Mouse (Mus musculus): ENCODE results near the gene Fcmr. TPM values are rescaled to one million over a fixed set of nuclear protein-coding genes. Genes with fewer than 3 reads are reported as not detected.
A peak's percentile ranks its signal among the peaks of the same experiment; 100 is the strongest.

Gene Fcmr
- polyA plus RNA-seq, 1 experiment from 2014 or later: not detected

DNA sequence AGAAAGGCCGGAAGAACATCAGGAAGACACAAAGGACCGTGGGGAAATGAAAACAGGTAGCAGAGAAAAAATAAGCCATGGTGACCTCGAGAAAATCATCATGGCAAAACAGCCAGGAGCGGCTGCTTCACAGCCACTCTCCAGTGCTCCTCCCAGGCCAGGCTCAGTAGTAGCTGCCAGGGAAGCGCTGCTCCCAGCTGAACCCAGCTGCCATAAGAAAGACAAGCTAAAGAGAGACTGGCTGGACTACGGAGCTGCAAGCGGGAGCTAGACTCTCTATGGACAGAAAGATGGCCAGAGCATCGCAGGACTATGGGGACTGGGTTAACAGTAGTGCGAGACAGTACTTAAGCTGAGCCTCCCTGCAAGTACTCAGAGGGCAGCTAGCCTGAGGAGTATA, 10.7 kb upstream of the Fcmr start:
- Histone ChIP-seq H3K9ac (replicated peaks; ENCODE audit: low read depth, low read length) (no peak overlapping the region), H3K27ac (ENCODE audit: low read length) (no peak overlapping the region), H3K36me3 (ENCODE audit: control insufficient read depth, insufficient read depth) (no peaks in the 10 kb centered on the region), H3K4me1 (replicated peaks; ENCODE audit: control insufficient read depth, insufficient read depth, low read length) (no peaks in the 10 kb centered on the region), H3K9me3 (ENCODE audit: control insufficient read depth, low read length) (no peaks in the 10 kb centered on the region), H3K4me2 (ENCODE audit: low read length) (no peak overlapping the region), H3K4me3 (replicated peaks; ENCODE audit: low read length) (no peak overlapping the region), H3K27me3 (replicated peaks; ENCODE audit: control insufficient read depth, insufficient read depth, low read length) (no peaks in the 10 kb centered on the region)
- WGBS: 81% methylated on average over 9 of the region's 9 CpGs
- ATAC-seq: no peak

DNA sequence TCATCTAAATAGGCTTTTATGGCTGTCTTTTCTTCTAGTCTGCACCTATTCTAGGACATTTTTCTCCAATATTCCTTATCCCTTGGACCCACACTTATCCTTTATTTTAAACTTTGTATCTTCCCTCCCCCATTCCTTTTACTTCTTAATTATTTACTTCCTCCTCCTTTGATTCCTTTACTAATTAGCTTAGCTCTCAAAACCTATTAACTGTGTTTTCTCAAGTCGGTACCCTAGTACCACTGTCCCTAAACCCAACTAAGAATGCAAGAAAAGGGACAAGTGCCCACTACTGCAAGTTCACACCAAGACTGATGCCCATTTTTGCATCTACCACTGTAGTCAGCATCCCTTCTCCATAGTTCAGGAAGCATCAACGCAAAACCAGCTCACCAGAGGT, 9.7 kb upstream of the Fcmr start:
- Histone ChIP-seq H3K4me1 (replicated peaks; ENCODE audit: control insufficient read depth, insufficient read depth, low read length) (no peaks in the 10 kb centered on the region), H3K4me3 (replicated peaks; ENCODE audit: low read length) (no peak overlapping the region), H3K27ac (ENCODE audit: low read length) (no peak overlapping the region), H3K36me3 (ENCODE audit: control insufficient read depth, insufficient read depth) (no peaks in the 10 kb centered on the region), H3K27me3 (replicated peaks; ENCODE audit: control insufficient read depth, insufficient read depth, low read length) (no peaks in the 10 kb centered on the region), H3K9ac (replicated peaks; ENCODE audit: low read depth, low read length) (no peak overlapping the region), H3K4me2 (ENCODE audit: low read length) (no peak overlapping the region), H3K9me3 (ENCODE audit: control insufficient read depth, low read length) (no peaks in the 10 kb centered on the region)
- no peak for ATAC-seq
- 81% methylated on average over 2 of the region's 2 CpGs for WGBS

DNA sequence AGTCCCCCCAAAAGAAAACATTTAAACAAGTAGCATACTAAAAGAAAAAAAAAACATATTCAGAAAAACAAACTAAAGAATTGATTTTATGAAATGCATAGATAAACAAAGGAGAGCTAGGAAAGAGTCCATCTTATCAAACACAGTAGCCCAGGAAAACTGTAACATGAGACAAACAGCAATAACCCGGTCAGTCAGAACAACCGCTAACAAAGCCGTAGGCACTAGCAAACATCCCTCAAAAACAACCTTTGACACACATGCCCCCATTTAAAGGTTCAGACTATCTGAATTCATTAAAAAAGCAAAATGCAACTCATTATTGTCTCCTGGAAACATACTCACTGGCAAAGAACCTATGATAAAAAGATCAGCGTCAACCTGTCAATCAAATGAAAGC, 8.0 kb upstream of the Fcmr start:
- ATAC-seq: no peak
- Histone ChIP-seq H3K4me3 (replicated peaks; ENCODE audit: low read length) (no peak overlapping the region), H3K4me2 (ENCODE audit: low read length) (no peak overlapping the region), H3K4me1 (replicated peaks; ENCODE audit: control insufficient read depth, insufficient read depth, low read length) (no peaks in the 10 kb centered on the region), H3K36me3 (ENCODE audit: control insufficient read depth, insufficient read depth) (no peaks in the 10 kb centered on the region), H3K27ac (ENCODE audit: low read length) (no peak overlapping the region), H3K27me3 (replicated peaks; ENCODE audit: control insufficient read depth, insufficient read depth, low read length) (no peaks in the 10 kb centered on the region), H3K9ac (replicated peaks; ENCODE audit: low read depth, low read length) (no peak overlapping the region), H3K9me3 (ENCODE audit: control insufficient read depth, low read length) (no peaks in the 10 kb centered on the region)
- 71% methylated on average over 4 of the region's 4 CpGs for WGBS

DNA sequence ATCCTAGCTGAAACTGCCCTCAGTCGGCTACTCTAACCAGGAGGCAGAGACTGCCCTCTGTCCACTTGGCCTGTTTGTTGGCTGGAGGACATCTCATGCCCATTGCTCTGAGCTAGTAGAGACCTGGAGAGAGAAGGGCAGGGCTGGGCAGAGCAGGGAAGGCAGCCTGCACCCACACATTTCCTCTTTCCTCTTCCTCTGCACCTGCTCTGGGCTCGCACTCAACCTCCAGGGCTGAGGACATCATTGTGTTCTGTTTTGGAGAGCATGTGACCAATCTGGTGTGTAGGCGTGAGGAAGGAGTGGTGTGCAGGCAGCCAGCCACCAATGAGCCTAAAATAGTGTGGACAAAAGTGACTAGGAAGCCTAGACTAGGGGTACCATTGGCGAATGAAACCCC, 1.2 kb upstream of the Fcmr start:
- Histone ChIP-seq H3K4me3 (replicated peaks; ENCODE audit: low read length) (no peak overlapping the region), H3K9me3 (ENCODE audit: control insufficient read depth, low read length) (no peaks in the 10 kb centered on the region), H3K4me1 (replicated peaks; ENCODE audit: control insufficient read depth, insufficient read depth, low read length) (no peaks in the 10 kb centered on the region), H3K27ac (ENCODE audit: low read length) (no peak overlapping the region), H3K36me3 (ENCODE audit: control insufficient read depth, insufficient read depth) (no peaks in the 10 kb centered on the region), H3K27me3 (replicated peaks; ENCODE audit: control insufficient read depth, insufficient read depth, low read length) (no peaks in the 10 kb centered on the region), H3K9ac (replicated peaks; ENCODE audit: low read depth, low read length) (no peak overlapping the region), H3K4me2 (ENCODE audit: low read length) (no peak overlapping the region)
- WGBS: 87% methylated on average over 4 of the region's 4 CpGs
- ATAC-seq: no peak

DNA sequence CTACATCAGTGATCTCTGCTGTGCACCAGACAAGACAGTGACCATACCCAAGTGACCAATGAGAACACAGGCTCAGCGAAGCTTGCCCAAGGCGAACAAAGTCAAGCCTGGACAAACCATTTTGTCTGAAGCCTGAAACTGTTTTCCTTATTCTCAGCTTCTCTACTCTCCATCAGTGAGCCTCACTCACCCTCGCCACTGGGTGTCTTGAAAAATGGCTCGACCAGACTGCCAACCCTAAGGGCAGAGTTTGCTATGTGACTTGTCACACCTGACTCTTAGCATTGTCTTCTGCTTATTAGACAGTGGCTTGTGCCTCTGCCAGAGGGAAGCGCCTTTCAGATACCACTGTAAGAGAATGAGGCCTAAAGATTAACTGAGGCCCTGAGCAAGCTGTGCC, 728 bp upstream of the Fcmr start:
- ATAC-seq: no peak
- no peaks in the 10 kb centered on the region for H3K27me3 ChIP-seq (replicated peaks; ENCODE audit: control insufficient read depth, insufficient read depth, low read length)
- 91% methylated on average over 5 of the region's 5 CpGs for WGBS

DNA sequence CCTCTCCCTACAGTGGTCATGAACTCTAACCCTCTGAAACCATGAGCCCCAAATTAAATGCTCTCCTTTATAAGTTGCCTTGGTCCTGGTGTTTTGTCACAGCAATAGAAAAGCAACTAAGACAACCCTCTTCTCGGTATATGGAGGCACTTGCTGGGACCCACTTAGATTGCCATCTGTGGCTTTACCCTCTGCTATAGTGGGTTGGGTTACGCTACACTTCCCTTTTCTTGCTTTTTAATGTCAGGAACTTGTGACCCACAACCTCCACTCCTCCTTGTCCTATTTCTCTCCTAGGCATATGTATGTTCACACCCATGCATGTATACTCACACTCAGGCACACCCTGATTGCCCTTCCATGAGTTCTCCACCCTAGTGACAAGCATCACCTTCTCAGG, 7.4 kb downstream of the Fcmr start:
- WGBS: 96% methylated on average over 2 of the region's 2 CpGs
- no peak overlapping the region for H3K9ac ChIP-seq (replicated peaks; ENCODE audit: low read depth, low read length)
- no peak overlapping the region for H3K4me3 ChIP-seq (replicated peaks; ENCODE audit: low read length)
- no peaks in the 10 kb centered on the region for H3K36me3 ChIP-seq (ENCODE audit: control insufficient read depth, insufficient read depth)
- 0 out of 2 replicates have a peak, but pooled peaks cover 4% of the 10 kb centered on the region for H3K27me3 ChIP-seq (replicated peaks; ENCODE audit: control insufficient read depth, insufficient read depth, low read length)
- no peaks in the 10 kb centered on the region for H3K9me3 ChIP-seq (ENCODE audit: control insufficient read depth, low read length)
- H3K4me2 ChIP-seq (ENCODE audit: low read length): no peak overlapping the region
- ATAC-seq: no peak
- H3K27ac ChIP-seq (ENCODE audit: low read length): no peak overlapping the region
- H3K4me1 ChIP-seq (replicated peaks; ENCODE audit: control insufficient read depth, insufficient read depth, low read length): 0 out of 2 replicates have a peak, but pooled peaks cover under 1% of the 10 kb centered on the region

More for the DNA sequence above, 728 bp upstream of the Fcmr start:
- H3K4me3 ChIP-seq (replicated peaks; ENCODE audit: low read length): no peak overlapping the region
- no peak overlapping the region for H3K9ac ChIP-seq (replicated peaks; ENCODE audit: low read depth, low read length)
- H3K4me2 ChIP-seq (ENCODE audit: low read length): no peak overlapping the region
- H3K4me1 ChIP-seq (replicated peaks; ENCODE audit: control insufficient read depth, insufficient read depth, low read length): no peaks in the 10 kb centered on the region
- H3K27ac ChIP-seq (ENCODE audit: low read length): no peak overlapping the region
- H3K9me3 ChIP-seq (ENCODE audit: control insufficient read depth, low read length): no peaks in the 10 kb centered on the region
- no peaks in the 10 kb centered on the region for H3K36me3 ChIP-seq (ENCODE audit: control insufficient read depth, insufficient read depth)

DNA sequence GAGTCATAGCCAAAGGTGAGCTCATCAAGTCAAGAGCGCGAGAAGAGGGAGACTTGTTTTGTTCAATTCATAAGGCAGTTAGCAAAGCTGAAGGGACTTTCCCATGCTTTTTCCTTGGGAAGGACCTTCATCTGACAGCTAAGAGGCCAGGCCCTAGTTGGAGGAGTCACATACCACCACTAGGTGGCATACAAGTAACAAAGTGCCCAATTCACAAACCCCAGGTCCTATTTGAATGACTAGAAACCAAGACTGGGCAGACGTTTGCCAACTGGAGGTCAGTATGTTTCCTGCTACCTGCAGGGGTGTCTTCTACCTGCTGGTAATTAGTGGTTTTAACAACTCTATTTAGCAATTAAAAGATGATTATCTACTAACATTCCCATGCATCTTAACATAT, 9.7 kb downstream of the Fcmr start:
- Histone ChIP-seq H3K4me3 (replicated peaks; ENCODE audit: low read length) (no peak overlapping the region), H3K4me2 (ENCODE audit: low read length) (no peak overlapping the region), H3K27me3 (replicated peaks; ENCODE audit: control insufficient read depth, insufficient read depth, low read length) (0 out of 2 replicates have a peak, but pooled peaks cover 4% of the 10 kb centered on the region), H3K9ac (replicated peaks; ENCODE audit: low read depth, low read length) (no peak overlapping the region), H3K27ac (ENCODE audit: low read length) (no peak overlapping the region), H3K9me3 (ENCODE audit: control insufficient read depth, low read length) (no peaks in the 10 kb centered on the region), H3K4me1 (replicated peaks; ENCODE audit: control insufficient read depth, insufficient read depth, low read length) (0 out of 2 replicates have a peak, but pooled peaks cover 2% of the 10 kb centered on the region), H3K36me3 (ENCODE audit: control insufficient read depth, insufficient read depth) (no peaks in the 10 kb centered on the region)
- ATAC-seq: peak; percentile 58
- 41% methylated on average over 3 of the region's 3 CpGs for WGBS

DNA sequence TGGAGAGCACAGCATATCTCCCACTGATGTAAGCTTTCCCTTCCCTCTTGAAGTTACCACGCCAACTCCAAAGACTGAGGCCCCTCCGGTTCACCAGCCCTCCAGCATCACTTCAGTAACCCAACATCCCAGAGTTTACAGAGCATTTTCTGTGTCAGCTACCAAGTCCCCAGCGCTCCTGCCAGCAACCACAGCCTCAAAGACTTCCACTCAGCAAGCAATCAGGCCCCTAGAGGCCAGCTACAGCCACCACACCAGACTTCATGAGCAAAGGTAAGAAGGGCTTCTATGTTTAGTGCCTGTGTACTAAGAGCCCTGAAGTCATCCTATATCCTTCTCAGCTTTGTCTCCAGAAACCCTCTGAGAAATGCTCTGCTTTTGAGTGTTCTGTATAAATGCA, 10.4 kb downstream of the Fcmr start:
- WGBS: 71% methylated on average over 3 of the region's 3 CpGs

DNA sequence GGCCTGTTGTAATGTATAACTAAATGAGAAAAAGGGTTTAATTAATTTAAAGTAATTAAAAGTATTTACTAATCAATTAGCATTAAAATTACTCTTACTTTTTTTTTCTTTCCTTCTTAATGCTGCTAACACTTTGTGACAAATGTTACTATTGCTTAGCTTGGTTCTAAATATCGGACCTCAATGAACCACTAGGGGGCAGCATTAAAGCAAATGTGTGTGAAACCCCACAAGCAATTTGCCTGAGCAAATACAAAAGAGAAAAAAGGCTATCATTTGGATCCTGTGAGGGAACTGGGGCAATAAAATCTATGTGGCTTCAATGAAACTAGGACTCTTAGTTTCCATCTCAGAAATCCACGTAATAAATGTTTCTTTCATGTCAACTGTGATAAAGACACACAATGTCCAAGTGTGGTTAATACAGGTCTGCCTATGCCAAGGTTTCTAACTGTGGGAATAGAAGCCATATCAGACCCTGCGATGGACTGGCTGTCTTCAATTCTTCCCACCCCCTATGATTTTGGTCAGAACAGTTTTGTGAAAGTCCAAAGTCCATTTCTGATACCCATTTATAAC, 11.6 kb downstream of the Fcmr start:
- H3K27me3 ChIP-seq (replicated peaks; ENCODE audit: control insufficient read depth, insufficient read depth, low read length): 0 out of 2 replicates have a peak, but pooled peaks cover 4% of the 10 kb centered on the region
- H3K4me3 ChIP-seq (replicated peaks; ENCODE audit: low read length): no peak overlapping the region
- no peaks in the 10 kb centered on the region for H3K36me3 ChIP-seq (ENCODE audit: control insufficient read depth, insufficient read depth)
- no peak overlapping the region for H3K4me2 ChIP-seq (ENCODE audit: low read length)
- no peak overlapping the region for H3K27ac ChIP-seq (ENCODE audit: low read length)
- WGBS: 22% methylated on average over 3 of the region's 3 CpGs
- no peak overlapping the region for H3K9ac ChIP-seq (replicated peaks; ENCODE audit: low read depth, low read length)
- H3K4me1 ChIP-seq (replicated peaks; ENCODE audit: control insufficient read depth, insufficient read depth, low read length): 0 out of 2 replicates have a peak, but pooled peaks cover 2% of the 10 kb centered on the region
- H3K9me3 ChIP-seq (ENCODE audit: control insufficient read depth, low read length): no peaks in the 10 kb centered on the region
- ATAC-seq: no peak

More for the DNA sequence above, 10.4 kb downstream of the Fcmr start:
- Histone ChIP-seq H3K27me3 (replicated peaks; ENCODE audit: control insufficient read depth, insufficient read depth, low read length) (0 out of 2 replicates have a peak, but pooled peaks cover 4% of the 10 kb centered on the region), H3K4me3 (replicated peaks; ENCODE audit: low read length) (no peak overlapping the region), H3K36me3 (ENCODE audit: control insufficient read depth, insufficient read depth) (no peaks in the 10 kb centered on the region), H3K9me3 (ENCODE audit: control insufficient read depth, low read length) (no peaks in the 10 kb centered on the region), H3K27ac (ENCODE audit: low read length) (no peak overlapping the region), H3K4me2 (ENCODE audit: low read length) (no peak overlapping the region), H3K4me1 (replicated peaks; ENCODE audit: control insufficient read depth, insufficient read depth, low read length) (0 out of 2 replicates have a peak, but pooled peaks cover 2% of the 10 kb centered on the region), H3K9ac (replicated peaks; ENCODE audit: low read depth, low read length) (no peak overlapping the region)
- ATAC-seq: no peak

All from forebrain, embryonic 16.5 days (tissue).